Mouse (Mus musculus): ENCODE results near the gene Akr1c21. TPM values are rescaled to one million over a fixed set of nuclear protein-coding genes. Genes with fewer than 3 reads are reported as not detected.
"Not testable (repeated sequence)": the region's sequence is repeated elsewhere in the genome, so short reads cannot be mapped to it uniquely, and the experiment has no call there.

Gene Akr1c21
- not detected in 2 replicates for polyA plus RNA-seq (2012; rRNA removed)

DNA sequence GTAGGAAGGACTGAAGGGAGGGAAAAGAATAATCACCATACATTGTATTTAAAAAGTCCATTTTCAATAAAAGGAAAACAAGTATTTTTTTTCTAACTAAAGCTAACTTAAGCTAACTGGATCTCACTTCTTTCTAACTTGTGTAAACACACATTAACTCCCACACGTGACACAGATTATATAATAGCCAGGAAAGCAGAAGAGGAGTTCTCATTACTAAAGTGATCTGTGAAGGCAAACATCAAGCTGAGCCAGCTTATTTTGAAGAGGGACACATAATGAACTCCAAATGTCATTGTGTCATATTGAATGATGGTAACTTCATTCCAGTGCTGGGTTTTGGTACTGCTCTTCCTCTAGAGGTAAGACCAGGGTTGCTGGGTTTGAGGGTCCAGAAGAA, at the start of gene Akr1c21:
TSS of gene Akr1c21 (plus strand) at position 205 of the 400 bp plus-strand sequence.
- no peak for DNase-seq (ENCODE audit: low read depth, low spot score)
- 26% methylated on average over 1 of the region's 1 CpGs for WGBS

DNA sequence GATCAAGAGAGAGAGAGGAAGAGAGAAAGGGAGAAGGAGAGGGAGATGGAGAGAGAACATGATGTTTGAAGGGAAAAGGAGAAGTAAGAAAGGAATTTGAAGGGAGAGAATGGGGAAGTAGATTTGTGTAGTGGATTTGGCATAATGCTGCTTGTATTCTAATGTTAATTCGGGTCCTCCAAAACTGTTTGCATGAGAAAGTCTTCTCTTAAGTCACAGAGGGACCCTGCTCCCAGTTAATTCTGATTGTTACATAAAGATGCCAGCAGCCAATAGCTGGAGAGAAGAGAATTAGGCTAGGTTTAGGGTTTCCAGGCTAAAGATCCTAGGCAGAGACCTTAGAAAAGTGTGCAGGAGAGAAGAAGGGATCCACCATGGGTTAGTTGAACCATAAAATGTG, 14.7 kb upstream of the Akr1c21 start:
- no peak for DNase-seq (ENCODE audit: low read depth, low spot score)
- WGBS: 73% methylated on average over 1 of the region's 1 CpGs

DNA sequence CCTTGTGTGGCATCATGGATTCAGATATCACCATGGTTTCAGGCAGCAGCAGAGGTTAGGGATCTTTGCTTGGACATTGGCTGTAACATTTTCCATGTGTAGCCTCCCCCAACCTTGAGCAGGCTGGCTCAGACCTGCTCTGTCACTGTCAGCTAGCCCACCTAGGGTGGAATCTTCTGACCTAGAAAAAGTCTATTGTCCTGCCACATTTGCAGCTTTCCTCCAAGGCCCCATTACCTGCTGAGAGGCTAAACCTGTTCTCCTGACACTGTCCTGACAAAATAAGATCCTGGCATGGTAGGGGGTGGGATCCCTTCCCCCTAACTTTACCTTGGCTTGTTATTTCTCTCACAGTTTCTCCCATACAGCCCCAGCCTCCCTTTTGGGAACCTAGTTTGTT, 13.4 kb upstream of the Akr1c21 start:
- DNase-seq (ENCODE audit: low read depth, low spot score): no peak

DNA sequence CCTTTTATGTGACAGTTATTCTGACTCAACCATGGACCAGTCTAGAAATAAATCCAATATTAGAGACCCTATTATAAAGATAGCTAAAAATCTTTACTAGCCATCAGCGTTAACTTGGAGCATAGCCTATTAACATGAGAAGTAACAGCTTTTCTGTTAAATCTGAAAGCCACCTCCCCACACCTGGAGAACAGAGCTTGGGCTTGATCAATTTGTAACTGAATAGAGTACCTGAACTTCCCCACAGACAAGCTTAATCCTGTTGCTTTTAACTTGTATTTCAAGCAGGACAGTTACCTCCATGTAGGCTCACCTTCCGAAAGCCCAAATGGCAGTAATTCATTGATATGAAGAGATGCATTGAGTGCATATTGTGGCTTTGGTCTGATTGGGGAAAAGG, 7.9 kb upstream of the Akr1c21 start:
- no peak for DNase-seq (ENCODE audit: low read depth, low spot score)
- WGBS: 90% methylated on average over 2 of the region's 2 CpGs

DNA sequence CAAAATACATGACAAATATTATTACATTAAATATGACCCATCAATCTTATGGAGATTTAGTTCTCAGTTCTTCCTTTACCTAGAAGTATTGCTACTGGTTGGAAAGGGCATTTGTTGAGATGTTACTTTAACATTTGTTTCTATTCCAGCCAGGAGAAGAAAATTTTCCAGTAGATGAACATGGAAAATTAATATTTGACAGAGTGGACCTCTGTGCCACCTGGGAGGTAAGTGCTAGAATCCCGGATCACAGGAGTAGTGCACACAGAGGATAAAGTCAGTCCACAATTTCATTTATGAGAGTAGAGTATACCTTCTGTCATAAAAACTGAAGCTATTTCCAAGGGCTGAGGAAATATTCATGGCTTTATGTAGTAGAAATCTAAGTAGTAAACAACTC, 3.0 kb downstream of the Akr1c21 start:
- no peak for DNase-seq (ENCODE audit: low read depth, low spot score)
- 75% methylated on average over 1 of the region's 1 CpGs for WGBS

DNA sequence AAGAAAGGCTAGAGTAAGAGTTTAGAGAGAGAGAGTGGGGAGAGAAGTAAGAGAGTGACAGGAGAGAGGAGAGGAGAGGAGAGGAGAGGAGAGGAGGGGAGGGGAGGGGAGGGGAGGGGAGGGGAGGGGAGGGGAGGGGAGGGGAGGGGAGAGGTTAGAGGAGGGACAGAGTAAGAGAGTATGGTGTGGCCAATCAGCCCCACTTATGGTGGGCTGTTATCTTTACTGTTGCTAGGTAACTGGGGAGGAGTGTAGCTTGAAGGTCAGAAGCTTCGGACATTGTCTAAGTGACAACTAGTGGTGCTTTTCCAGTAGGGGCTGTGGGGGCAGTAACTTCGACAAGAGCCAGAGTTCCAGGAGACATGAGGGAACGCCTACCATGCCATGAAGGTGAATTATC, 29.6 kb downstream of the Akr1c21 start:
- 58% methylated on average over 3 of the region's 3 CpGs for WGBS
- not testable (repeated sequence) for DNase-seq (ENCODE audit: low read depth, low spot score)

DNA sequence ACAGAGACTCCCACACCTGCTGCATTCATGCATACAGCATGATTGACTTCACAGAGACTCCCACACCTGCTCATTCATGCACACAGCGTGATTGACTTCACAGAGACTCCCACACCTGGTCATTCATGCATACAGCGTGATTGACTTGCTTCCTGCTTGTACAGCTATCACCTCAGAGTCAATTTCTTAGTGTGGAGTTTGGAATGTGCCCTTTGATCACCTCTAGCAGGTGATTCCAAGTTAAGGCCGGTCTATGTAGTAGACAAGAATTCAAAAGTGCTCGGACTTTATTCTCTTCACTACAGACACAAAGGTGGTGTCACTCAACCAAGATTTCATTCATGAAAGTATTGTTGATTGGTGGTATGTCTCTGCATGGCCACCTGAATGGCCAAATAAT, 32.9 kb downstream of the Akr1c21 start:
- DNase-seq (ENCODE audit: low read depth, low spot score): peak; percentile 19
- 41% methylated on average over 4 of the region's 4 CpGs for WGBS

DNA sequence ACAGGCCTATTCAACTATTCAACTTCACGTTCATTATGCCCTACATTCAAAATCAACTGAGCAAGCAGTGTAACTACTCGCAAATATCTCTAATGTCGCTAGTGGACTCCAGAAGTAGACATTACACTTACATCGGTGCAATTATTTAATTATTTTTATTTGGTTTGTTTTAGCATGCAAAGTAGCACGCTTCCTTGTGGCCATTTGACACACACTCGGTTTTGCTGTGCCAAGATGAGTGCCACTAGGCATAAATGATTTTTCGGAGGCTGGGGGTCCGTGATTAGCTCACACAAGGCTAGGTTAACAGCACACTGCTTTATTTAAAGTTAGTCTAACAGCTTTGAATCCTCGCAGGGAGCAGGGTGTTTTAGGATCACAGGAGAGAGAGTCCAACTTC, 34.7 kb downstream of the Akr1c21 start:
- 10% methylated on average over 9 of the region's 9 CpGs for WGBS
- peak; percentile 22 for DNase-seq (ENCODE audit: low read depth, low spot score)

DNA sequence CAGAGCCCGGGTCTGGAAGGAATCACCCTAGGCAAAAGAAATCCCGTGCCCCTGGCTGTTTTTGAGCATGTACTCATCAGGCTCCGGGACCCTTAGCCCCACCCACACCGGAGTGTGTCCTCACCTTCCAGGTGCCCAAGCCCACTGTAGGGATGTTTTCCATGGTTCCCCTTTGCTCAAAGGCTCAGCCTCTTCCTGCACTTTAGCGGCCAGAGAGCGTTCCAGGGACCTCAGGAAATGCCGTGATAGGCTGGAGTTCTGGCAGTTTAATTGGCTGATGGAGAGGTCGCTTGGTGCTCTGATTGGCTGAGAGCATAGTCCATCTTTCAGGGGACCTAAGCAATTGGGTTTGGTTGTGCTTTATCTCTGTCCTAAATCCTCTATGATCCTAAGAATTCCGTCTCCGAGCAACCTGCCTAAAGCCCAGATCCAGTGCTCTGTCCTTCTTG, 35.1 kb downstream of the Akr1c21 start, which contains the start of gene Akr1e1:
TSS of gene Akr1e1 (minus strand) at position 214 of the 449 bp plus-strand sequence.
- peak; percentile 97 for DNase-seq (ENCODE audit: low read depth, low spot score)
- 5% methylated on average over 10 of the region's 10 CpGs for WGBS

DNA sequence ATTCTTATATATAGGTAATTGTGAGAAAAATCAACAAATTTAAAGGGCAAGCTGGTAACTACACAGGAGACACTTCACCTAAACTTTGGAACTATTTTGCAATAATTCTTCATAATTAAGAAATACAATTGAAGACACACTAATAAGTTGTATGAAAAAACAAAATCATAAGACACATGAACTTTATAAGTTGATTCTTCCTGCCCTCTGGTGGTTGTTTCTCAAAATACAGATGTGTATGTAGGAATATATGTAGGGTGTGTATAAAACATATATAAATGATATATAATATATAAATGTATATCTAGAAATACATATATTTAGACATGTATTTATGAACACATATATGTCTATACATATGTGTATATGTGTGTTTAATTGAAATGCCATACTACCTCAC, 37.0 kb downstream of the Akr1c21 start:
- peak; percentile 31 for DNase-seq (ENCODE audit: low read depth, low spot score)

Other genes starting within 250 kb of the Akr1c21 start
- not detected in 2 replicates for gene Akr1c6, start 139.8 kb upstream of the Akr1c21 start, polyA plus RNA-seq (2012; rRNA removed)
- not detected in 2 replicates for gene Akr1c20, start 50.7 kb upstream of the Akr1c21 start, polyA plus RNA-seq (2012; rRNA removed)
- gene Akr1e1, start 35.1 kb downstream of the Akr1c21 start, polyA plus RNA-seq (2012; rRNA removed): 2.1 and 3.5 TPM in 2 replicates

Measured in large intestine, adult 2 months (tissue).